Mouse (Mus musculus) heart, embryonic 15.5 days (tissue): ENCODE data around the gene Zc3h10. TPM values are rescaled to one million over a fixed set of nuclear protein-coding genes. Genes with fewer than 3 reads are reported as not detected.

Experiments
- ATAC-seq: fragments of 200-750 bp; cut with Nextera tagmentation; replicated peaks from 2 replicates; pipeline ENCODE4 v1.8.0; 2017; ENCODE audit warnings: low read depth, moderate TSS enrichment; ENCODE audit not compliant: insufficient number of reproducible peaks, insufficient read depth, low FRiP score
- H3K27ac ChIP-seq: fragments of 300-500 bp; sonication (generic); 2 replicates; pipeline ENCODE4 v1.5.1; 2015; ENCODE audit warnings: mild to moderate bottlenecking, inconsistent platforms
- H3K27me3 ChIP-seq: fragments of 300-500 bp; sonication (generic); 2 replicates; pipeline ENCODE4 v1.6.1; 2015; ENCODE audit warnings: inconsistent platforms
- H3K36me3 ChIP-seq: fragments of 300-500 bp; sonication (generic); 2 replicates; pipeline ENCODE4 v1.6.1; 2015; ENCODE audit warnings: mild to moderate bottlenecking, inconsistent platforms
- H3K4me1 ChIP-seq: fragments of 300-500 bp; sonication (generic); replicated peaks from 2 replicates; pipeline ENCODE4 v1.6.1; 2015; ENCODE audit warnings: inconsistent platforms
- H3K4me2 ChIP-seq: fragments of 300-500 bp; sonication (generic); 2 replicates; pipeline ENCODE4 v1.6.1; 2015; ENCODE audit warnings: inconsistent platforms, mild to moderate bottlenecking, moderate library complexity
- H3K4me3 ChIP-seq: fragments of 300-500 bp; sonication (generic); 2 replicates; pipeline ENCODE4 v1.5.1; 2015; ENCODE audit warnings: mild to moderate bottlenecking, inconsistent platforms
- H3K9ac ChIP-seq: fragments of 300-500 bp; sonication (generic); 2 replicates; pipeline ENCODE4 v1.6.1; 2015; ENCODE audit warnings: mild to moderate bottlenecking, inconsistent platforms
- H3K9me3 ChIP-seq: fragments of 300-500 bp; sonication (generic); replicated peaks from 2 replicates; pipeline ENCODE4 v1.6.1; 2016; ENCODE audit warnings: inconsistent platforms
- WGBS: fragments of 180-500 bp; shearing (Covaris S2); methylation state at CpG from one replicate; pipeline ENCODE4 v1.1.7; 2015; ENCODE audit warnings: mixed read lengths; 5-methylcytosine and 5-hydroxymethylcytosine counted together
- polyA plus RNA-seq: library from polyadenylated mRNA; unstranded; fragments of >200 nt; fragmentation: Nextera tagmentation; extraction: Ambion mirVana; gene quantifications from 2 replicates; pipeline ENCODE4 v1.2.1, GENCODE M21; 2015

The Zc3h10 gene
- 10.2 and 11.0 TPM in 2 replicates for polyA plus RNA-seq

DNA sequence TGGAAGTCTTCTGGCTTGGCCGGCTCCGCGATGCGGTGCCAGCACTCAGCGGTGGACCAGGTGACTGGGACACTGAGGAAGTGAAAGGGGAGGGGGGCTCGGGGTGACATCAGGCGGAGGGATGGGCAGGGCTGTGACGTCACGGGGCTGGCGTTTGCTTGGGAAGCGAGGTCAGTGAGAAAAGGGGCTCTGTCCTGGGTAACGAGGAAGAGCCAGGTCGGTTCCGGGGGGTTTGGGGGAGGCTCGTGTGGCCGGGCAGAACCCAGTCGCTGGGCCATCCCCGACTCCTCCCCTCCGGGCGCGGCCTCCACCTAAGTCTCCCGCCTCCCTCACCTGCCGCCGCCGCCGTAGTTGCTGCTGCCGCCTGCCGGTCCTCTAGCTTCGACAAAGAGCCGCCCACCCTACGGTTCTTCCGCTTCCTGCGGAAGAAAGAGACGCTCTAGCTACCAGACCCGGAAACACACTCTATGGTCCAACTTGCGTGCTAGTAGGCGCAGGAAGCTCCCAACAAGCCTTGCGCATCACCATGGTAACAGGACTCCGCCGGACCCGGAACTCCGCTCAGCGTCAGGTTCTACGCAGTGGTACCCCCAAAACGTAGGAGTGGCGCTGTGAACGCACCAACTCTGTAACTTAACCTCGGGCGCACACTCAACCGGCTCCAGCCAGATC lies at the start of gene Zc3h10:
Zc3h10 (minus strand) TSS at position 414 of the 672 bp plus-strand sequence.
- ATAC-seq: peak; percentile 89

DNA sequence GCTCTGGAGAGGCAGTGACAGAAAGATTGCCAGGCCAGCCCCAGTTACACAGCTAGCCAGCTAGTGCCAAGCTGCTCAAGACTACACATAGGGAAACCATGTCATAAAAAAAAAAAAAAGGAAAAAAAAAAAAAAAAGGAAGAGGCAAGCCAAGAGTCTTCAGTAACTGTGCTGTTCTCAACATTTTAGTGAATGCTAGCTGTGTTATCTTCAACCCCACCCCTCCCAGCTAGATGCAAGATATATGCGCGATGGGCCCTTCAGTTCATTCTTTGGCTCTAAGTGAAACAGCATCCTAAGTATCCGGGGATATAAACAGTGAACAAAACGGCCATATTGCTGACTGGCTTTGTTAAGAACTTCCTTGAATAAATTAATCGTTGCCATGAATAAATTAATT lies 45.2 kb upstream of the Zc3h10 start:
- no peak overlapping the region for H3K4me2 ChIP-seq
- no peaks in the 10 kb centered on the region for H3K9me3 ChIP-seq
- H3K4me3 ChIP-seq: no peak overlapping the region
- no peak for ATAC-seq
- H3K27ac ChIP-seq: no peak overlapping the region
- H3K9ac ChIP-seq: no peak overlapping the region
- peaks cover 19% of the 10 kb centered on the region for H3K27me3 ChIP-seq
- WGBS: 70% methylated on average over 5 of the region's 5 CpGs
- H3K36me3 ChIP-seq: no peaks in the 10 kb centered on the region
- H3K4me1 ChIP-seq: peaks cover 15% of the 10 kb centered on the region

More for the DNA sequence above, at the start of gene Zc3h10:
- Histone ChIP-seq H3K9me3 (no peaks in the 10 kb centered on the region), H3K27me3 (no peaks in the 10 kb centered on the region), H3K36me3 (peaks cover 29% of the 10 kb centered on the region), H3K4me2 (peak within 1 kb of the TSS; percentile 87), H3K4me1 (peaks cover 21% of the 10 kb centered on the region), H3K27ac (peak within 1 kb of the TSS; percentile 96), H3K9ac (peak within 1 kb of the TSS; percentile 67), H3K4me3 (peak within 1 kb of the TSS; percentile 68)
- WGBS: under 1% methylated on average over 50 of the region's 50 CpGs

DNA sequence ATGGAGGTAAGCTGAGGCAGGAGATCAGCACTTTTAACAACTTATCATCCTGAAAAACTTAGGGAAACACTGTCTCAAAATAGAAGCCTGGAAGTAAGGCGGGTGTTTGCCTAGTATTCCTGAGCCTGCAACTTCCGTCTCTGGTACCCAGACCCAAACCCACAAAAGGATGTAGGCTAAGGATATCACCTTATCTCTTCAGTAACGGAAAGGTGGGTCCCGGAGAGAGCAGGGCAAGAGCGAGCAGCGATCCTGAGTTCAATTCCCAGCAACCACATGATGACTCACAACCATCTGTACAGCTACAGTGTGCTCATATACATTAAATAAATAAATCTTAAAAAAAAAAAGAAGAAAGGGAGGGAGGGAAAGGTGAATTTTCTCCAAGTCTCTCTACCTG lies 43.9 kb upstream of the Zc3h10 start:
- H3K4me2 ChIP-seq: no peak overlapping the region
- ATAC-seq: no peak
- peaks cover 15% of the 10 kb centered on the region for H3K4me1 ChIP-seq
- peaks cover 25% of the 10 kb centered on the region for H3K27me3 ChIP-seq
- no peak overlapping the region for H3K9ac ChIP-seq
- H3K9me3 ChIP-seq: no peaks in the 10 kb centered on the region
- 62% methylated on average over 6 of the region's 6 CpGs for WGBS
- H3K27ac ChIP-seq: no peak overlapping the region
- H3K36me3 ChIP-seq: no peaks in the 10 kb centered on the region
- H3K4me3 ChIP-seq: no peak overlapping the region

DNA sequence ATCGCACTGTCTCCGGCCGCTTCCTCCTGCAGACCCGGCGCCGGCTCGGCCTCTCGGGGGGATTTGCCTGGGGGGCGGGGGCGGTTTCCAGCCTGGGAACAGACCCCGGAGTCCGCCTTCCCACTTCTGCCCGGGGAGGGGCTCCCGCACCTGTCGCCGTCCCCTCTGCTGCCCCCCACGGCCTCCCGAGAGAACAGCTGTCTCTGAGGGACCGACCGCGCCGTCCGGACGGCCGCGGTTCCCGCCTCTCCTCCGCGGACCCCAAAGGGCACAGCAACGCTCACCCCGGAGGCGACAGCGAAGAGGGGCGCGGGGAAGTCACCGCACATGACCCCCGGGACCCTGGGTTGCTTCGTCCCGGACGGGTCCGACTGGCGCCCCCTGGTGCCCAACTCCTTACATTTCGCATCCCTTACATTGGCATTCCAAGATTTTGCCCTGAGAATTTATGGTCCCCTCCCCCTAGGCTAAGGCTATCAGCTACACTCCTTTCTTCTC lies 42.7 kb upstream of the Zc3h10 start:
- peak; percentile 50; the same call in 1 of the 2 replicates for ATAC-seq

DNA sequence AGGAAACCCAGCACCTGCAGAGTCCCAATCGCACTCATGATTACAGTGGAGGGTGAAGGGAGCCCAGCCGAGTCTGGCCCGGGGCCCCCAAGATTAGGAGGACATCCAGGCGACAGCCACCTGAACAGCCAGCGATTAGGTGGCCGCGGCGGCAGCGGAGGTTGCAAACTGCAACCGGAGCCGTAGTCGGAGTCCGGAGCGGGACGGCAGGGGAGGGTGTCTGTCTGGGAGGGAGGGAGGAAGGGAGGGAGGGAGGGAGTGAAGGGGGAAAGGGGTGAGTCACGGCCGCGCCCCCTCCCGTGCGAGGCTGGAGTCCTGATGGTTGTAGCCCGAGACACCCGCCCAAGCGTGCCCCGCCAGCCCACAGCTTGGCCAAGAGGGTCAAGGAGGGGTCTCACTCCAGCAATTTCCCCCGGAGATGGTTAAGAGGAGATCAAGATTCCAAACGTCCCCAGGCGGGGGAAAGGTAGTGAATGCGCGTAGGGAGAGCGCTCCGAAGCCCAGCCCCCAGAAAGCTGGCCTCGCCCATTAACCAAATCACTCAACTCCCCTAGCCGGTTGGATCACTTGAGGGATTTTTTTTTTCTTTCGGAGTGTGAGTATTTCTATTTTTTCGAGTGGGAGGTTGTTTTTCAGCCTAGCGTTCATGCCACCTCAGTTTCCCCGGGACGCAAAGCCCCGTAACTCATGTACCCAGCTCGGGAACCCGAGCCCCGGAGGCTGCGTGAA lies 42.1 kb upstream of the Zc3h10 start, which contains the start of gene Erbb3:
Erbb3 (minus strand) TSS at position 189 of the 729 bp plus-strand sequence.
- Histone ChIP-seq H3K9ac (peak within 1 kb of the TSS; percentile 49), H3K9me3 (no peaks in the 10 kb centered on the region), H3K36me3 (no peaks in the 10 kb centered on the region), H3K4me2 (peak within 1 kb of the TSS; percentile 99), H3K27ac (peak within 1 kb of the TSS; percentile 35; the same call in 1 of the 2 replicates), H3K4me3 (peak within 1 kb of the TSS; percentile 67), H3K4me1 (peaks cover 15% of the 10 kb centered on the region), H3K27me3 (peaks cover 25% of the 10 kb centered on the region)
- WGBS: under 1% methylated on average over 43 of the region's 43 CpGs
- ATAC-seq: peak; percentile 33; the same call in 1 of the 2 replicates

More for the DNA sequence above, 42.7 kb upstream of the Zc3h10 start:
- peak overlapping the region; percentile 67 for H3K4me3 ChIP-seq
- under 1% methylated on average over 43 of the region's 43 CpGs for WGBS
- H3K27me3 ChIP-seq: peaks cover 25% of the 10 kb centered on the region
- peaks cover 15% of the 10 kb centered on the region for H3K4me1 ChIP-seq
- peak overlapping the region; percentile 49 for H3K9ac ChIP-seq
- peak overlapping the region; percentile 99 for H3K4me2 ChIP-seq
- no peaks in the 10 kb centered on the region for H3K9me3 ChIP-seq
- H3K27ac ChIP-seq: peak overlapping the region; percentile 35; the same call in 1 of the 2 replicates
- H3K36me3 ChIP-seq: no peaks in the 10 kb centered on the region

DNA sequence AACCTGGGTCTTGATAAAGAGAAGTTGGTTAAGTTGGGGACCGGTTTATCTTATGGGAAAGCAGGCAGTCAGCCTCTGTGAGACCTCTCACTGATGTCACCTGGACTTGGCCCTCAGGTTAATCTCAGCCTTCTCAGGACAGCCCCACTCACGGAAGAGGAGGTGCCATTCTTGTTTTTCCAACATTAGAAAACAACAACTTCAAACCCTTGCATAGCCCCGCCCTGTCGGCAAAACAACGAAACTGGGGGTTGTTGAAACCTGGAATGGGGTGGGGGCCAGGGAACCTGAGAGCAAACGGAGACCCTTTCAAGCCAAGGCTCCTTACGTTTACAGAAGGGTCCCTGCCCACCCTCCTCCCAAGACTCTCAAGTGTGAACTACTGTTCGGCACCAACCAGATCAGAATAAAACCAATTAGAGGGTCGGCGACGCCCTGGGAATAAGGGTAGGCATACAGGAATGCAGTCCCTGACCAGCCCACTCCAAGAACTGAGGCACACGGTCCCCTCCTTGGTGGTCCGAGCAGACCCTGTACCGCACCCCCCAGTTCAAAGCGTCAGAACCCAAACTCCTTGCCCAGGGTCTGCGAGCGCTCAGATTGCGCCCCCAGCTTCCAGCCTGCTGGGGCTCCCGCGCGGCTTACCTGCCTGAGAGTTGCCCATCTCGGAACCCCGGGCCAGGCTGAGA lies 41.3 kb upstream of the Zc3h10 start:
- Histone ChIP-seq H3K36me3 (no peaks in the 10 kb centered on the region), H3K9ac (peak overlapping the region; percentile 49), H3K27ac (no peak overlapping the region), H3K4me1 (peaks cover 20% of the 10 kb centered on the region), H3K4me2 (peak overlapping the region; percentile 99), H3K4me3 (peak overlapping the region; percentile 67), H3K27me3 (peaks cover 25% of the 10 kb centered on the region), H3K9me3 (no peaks in the 10 kb centered on the region)
- 0 out of 2 replicates have a peak, but pooled peaks have one; percentile 4 for ATAC-seq
- 2% methylated on average over 23 of the region's 23 CpGs for WGBS

DNA sequence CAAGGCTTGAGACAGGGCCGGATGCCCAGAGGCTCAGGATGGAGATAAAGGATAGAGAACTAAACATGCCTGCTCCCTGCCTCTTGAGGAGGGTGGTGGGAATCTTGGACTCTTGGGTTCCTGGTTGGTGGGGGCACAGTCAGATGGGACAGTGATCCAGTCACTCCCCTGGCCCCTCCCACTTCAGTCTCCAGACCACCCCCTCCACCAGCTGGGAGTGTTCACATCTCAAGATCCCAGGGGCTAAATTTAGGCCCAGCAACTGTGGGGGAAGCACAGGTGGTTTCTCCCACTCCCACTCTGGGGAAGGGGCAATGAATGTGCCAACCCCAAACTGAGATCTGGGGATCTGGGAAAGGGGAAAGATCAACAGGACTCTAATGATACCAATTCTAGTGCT lies 40.6 kb upstream of the Zc3h10 start:
- Histone ChIP-seq H3K4me3 (no peak overlapping the region), H3K4me2 (peak overlapping the region; percentile 1; the same call in 1 of the 2 replicates), H3K9ac (no peak overlapping the region), H3K4me1 (peaks cover 28% of the 10 kb centered on the region), H3K27ac (no peak overlapping the region), H3K36me3 (no peaks in the 10 kb centered on the region), H3K9me3 (no peaks in the 10 kb centered on the region), H3K27me3 (peaks cover 25% of the 10 kb centered on the region)
- no peak for ATAC-seq
- WGBS: 41% methylated on average over 1 of the region's 1 CpGs

DNA sequence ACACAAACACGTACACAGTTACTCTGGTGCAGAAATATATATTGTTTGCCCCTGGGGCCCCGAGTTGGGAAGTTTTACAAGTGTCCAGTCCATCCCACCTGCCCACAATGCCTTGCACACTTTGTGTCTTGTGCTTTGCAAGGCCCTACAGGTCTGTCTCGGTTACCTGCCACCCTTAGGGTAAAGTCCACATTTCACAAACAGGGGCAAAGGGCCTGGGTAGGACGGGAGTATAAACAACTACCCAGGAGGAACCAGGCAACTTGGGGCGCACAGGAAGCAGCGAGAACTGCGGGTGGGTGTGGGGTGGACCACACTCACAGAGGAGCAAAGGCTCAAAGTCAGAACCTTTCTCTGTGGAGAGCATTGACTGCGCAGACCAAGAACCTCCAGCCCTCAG lies 40.1 kb upstream of the Zc3h10 start:
- ATAC-seq: no peak
- H3K36me3 ChIP-seq: no peaks in the 10 kb centered on the region
- no peak overlapping the region for H3K9ac ChIP-seq
- H3K27ac ChIP-seq: no peak overlapping the region; the same call in 1 of the 2 replicates
- H3K4me1 ChIP-seq: peaks cover 28% of the 10 kb centered on the region
- 55% methylated on average over 8 of the region's 8 CpGs for WGBS
- H3K4me2 ChIP-seq: no peak overlapping the region; the same call in 1 of the 2 replicates
- H3K27me3 ChIP-seq: peaks cover 25% of the 10 kb centered on the region
- no peak overlapping the region for H3K4me3 ChIP-seq
- H3K9me3 ChIP-seq: no peaks in the 10 kb centered on the region

DNA sequence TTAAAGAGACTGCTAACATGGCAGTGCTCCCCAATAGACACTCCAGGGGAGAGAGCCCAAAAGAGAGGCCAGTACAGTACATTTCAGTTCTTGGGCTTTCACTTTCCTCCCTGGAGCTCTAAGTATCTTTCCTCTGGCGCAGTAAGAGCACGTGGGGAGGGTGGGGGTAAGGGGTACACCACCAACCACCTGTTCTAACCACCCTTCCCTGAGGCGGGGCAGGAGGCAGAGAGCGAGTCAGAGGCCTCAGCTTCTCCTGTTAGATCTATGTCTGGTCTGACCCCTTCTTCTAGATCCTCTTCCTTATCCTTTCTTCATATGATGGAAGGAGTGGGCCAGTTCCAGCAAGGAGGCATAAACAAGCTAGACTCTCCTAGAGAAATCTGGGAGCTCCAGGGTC lies 39.5 kb upstream of the Zc3h10 start:
- no peak for ATAC-seq
- H3K4me3 ChIP-seq: no peak overlapping the region
- H3K4me2 ChIP-seq: no peak overlapping the region

DNA sequence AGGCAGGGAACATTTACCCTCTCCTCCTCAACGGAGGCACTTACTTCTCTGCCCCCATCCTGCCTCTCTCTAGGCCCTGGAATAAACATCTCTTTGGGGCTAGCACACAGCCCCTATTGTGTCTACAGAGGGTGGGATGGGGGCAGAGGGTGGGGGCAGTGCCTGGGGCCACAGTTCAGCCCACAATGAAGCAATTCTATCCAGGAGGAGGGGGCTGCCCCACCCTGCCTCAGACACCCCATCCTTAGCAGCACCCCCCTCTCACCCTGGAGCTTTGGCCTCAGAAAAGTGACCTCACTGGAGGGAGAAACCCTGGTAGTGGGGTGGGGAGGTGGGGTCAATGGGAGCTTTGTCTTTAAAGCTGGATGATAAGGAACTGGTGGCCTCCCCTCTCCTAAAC lies 39.0 kb upstream of the Zc3h10 start:
- Histone ChIP-seq H3K27ac (no peak overlapping the region), H3K4me1 (peaks cover 28% of the 10 kb centered on the region), H3K27me3 (peaks cover 25% of the 10 kb centered on the region), H3K36me3 (no peaks in the 10 kb centered on the region), H3K9me3 (no peaks in the 10 kb centered on the region), H3K4me2 (no peak overlapping the region), H3K4me3 (no peak overlapping the region), H3K9ac (no peak overlapping the region)
- no peak for ATAC-seq
- 20% methylated on average over 1 of the region's 1 CpGs for WGBS

More for the DNA sequence above, 39.5 kb upstream of the Zc3h10 start:
- H3K9me3 ChIP-seq: no peaks in the 10 kb centered on the region
- peaks cover 28% of the 10 kb centered on the region for H3K4me1 ChIP-seq
- H3K27me3 ChIP-seq: peaks cover 25% of the 10 kb centered on the region
- no peaks in the 10 kb centered on the region for H3K36me3 ChIP-seq
- no peak overlapping the region for H3K27ac ChIP-seq
- WGBS: 52% methylated on average over 4 of the region's 4 CpGs
- H3K9ac ChIP-seq: no peak overlapping the region

DNA sequence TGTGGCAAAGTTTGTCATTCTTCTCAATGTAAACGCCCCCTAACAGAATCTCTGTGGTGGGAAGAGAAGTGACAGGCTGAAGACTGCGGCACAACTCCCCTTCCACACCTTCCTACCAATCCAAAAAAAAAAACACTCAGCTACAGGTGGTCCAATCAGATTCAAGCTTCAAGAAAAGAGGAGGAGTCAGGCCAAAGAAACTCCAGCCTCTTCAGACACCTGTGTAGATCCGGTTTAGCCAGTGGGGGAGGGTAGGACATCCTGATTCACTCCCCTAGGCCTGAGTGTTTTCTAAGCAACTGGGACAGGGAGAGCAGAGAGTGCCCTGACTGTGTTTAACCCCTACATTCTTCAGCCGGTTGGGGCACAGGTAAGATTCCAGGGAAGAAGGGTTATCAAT lies 36.8 kb upstream of the Zc3h10 start:
- Histone ChIP-seq H3K36me3 (no peaks in the 10 kb centered on the region), H3K4me2 (peak overlapping the region; percentile 59), H3K9me3 (no peaks in the 10 kb centered on the region), H3K27me3 (peaks cover 21% of the 10 kb centered on the region), H3K4me1 (peaks cover 27% of the 10 kb centered on the region), H3K4me3 (peak overlapping the region; percentile 39; the same call in 1 of the 2 replicates), H3K27ac (peak overlapping the region; percentile 73; the same call in 1 of the 2 replicates), H3K9ac (no peak overlapping the region)
- 13% methylated on average over 4 of the region's 4 CpGs for WGBS
- no peak for ATAC-seq
